Mouse (Mus musculus) megakaryocyte, embryonic 14.5 days (primary cell): Measurements from ENCODE around the gene AU018091. TPM values are rescaled to one million over a fixed set of nuclear protein-coding genes. Genes with fewer than 3 reads are reported as not detected.
"Not testable (repeated sequence)": the region's sequence is repeated elsewhere in the genome, so short reads cannot be mapped to it uniquely, and the experiment has no call there.

Source experiments
- H3K27me3 ChIP-seq: replicated peaks from 2 replicates; pipeline ENCODE3; 2012; ENCODE audit warnings: inconsistent platforms
- H3K36me3 ChIP-seq: replicated peaks from 2 replicates; pipeline ENCODE3; 2012; ENCODE audit warnings: low read length, inconsistent platforms, mixed read lengths
- H3K4me1 ChIP-seq: 2 replicates; pipeline ENCODE4 v1.6.1; 2012; ENCODE audit warnings: inconsistent platforms
- H3K4me3 ChIP-seq: replicated peaks from 2 replicates; pipeline ENCODE3; 2012; ENCODE audit warnings: moderate library complexity, mild to moderate bottlenecking, inconsistent platforms
- H3K9me3 ChIP-seq: 2 replicates; pipeline ENCODE4 v1.6.1; 2012; ENCODE audit warnings: inconsistent platforms
- FLI1 ChIP-seq: IDR thresholded peaks from 2 replicates; pipeline ENCODE4 v1.6.1; 2012; ENCODE audit warnings: low read length, inconsistent platforms, mixed read lengths
- GATA1 ChIP-seq: IDR thresholded peaks from 3 replicates; pipeline ENCODE4 v1.6.1; 2012; ENCODE audit warnings: mixed read lengths, low read length, inconsistent platforms, borderline replicate concordance
- polyA plus RNA-seq: library from polyadenylated mRNA; stranded (reverse); fragments of >175 nt; gene quantifications from 2 replicates; pipeline ENCODE4 v1.2.3, GENCODE M21; 2012; ENCODE audit warnings: low replicate concordance; ENCODE audit not compliant: insufficient read depth

The AU018091 gene
- polyA plus RNA-seq, 1 experiment: not detected

DNA sequence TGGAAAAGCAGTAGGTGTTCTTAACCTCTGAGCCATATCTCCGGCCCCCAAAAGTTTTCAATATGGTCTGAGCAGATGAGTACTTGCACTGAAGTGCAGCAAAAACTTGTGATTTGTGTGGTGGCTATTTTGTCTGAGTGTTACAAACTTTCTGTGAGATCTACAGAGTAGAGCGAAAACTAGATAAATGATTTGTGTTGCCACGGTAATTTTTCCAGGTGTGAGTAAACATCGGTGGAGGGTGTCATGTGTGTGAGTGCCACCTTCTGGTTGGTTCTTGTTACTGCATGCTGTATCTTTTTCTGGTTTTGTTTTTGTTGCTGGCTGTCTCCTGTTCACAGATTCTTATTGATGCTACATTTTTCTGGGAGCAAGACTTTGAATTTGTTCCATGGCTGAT lies 15.4 kb upstream of the AU018091 start:
- H3K4me3 ChIP-seq: no peak overlapping the region
- H3K27me3 ChIP-seq: no peaks in the 10 kb centered on the region
- no peaks in the 10 kb centered on the region for H3K36me3 ChIP-seq
- H3K4me1 ChIP-seq: peaks cover 3% of the 10 kb centered on the region; the same call in 1 of the 2 replicates
- H3K9me3 ChIP-seq: 0 out of 2 replicates have a peak, but pooled peaks cover 3% of the 10 kb centered on the region
- TF ChIP-seq GATA1: no peak
- no peak for TF ChIP-seq FLI1

DNA sequence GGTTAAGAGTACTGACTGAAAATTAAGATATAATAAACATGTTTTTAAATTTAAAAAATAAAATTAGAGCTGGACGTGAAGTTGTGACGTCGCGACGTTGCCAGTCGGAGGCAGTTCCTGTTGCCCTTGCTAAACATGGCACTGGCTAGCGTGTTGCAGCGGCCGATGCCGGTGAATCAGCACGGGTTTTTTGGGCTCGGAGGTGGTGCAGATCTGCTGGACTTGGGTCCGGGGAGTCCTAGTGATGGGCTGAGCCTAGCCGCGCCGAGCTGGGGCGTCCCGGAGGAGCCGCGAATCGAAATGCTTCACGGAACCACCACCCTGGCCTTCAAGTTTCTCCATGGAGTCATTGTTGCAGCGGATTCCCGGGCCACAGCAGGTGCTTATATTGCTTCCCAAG lies 12.0 kb upstream of the AU018091 start:
- not testable (repeated sequence) for H3K9me3 ChIP-seq, H3K27me3 ChIP-seq, H3K4me3 ChIP-seq, H3K4me1 ChIP-seq, H3K36me3 ChIP-seq

DNA sequence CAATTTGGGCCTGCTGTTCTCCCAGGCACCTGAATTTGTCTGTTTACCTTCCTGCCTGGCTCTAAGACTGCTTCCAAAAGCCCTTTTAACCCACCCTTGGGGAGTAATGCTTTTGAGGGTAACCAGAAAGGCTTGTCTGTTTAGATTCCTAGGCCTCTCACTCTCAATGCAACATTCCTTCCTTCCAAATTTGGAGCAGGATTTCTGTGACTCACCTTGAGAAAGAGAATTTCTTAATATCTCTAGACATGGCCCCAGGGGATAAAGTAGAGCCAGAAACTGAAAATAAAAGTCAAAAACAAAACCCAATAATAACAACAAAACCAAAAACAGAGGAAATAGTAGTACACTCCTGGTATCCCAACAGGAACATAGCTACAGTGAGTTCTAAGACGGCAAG lies 707 bp downstream of the AU018091 start:
- TF ChIP-seq FLI1 (no peak), GATA1 (no peak)
- Histone ChIP-seq H3K27me3 (no peaks in the 10 kb centered on the region), H3K36me3 (no peaks in the 10 kb centered on the region), H3K4me3 (no peak overlapping the region), H3K4me1 (no peaks in the 10 kb centered on the region), H3K9me3 (0 out of 2 replicates have a peak, but pooled peaks cover 11% of the 10 kb centered on the region)

DNA sequence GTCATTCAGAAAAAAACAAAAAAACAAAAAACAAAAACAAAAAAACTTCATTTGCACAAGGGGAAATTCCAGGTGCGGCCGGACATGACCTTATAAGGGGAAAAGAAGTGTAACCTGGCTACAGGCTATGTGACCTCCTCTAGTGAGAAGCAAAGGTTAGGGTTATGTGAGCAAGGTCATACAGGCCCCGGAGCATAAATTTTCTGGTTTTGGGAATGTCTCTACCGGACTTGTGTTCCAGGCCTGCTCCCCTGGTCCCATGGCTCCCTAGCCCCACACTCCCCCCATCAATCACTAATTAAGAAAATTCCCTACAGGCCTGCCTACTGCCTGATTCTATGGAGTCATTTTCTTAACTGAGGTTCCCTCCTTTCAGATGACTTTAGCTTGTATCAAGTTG lies 2.7 kb downstream of the AU018091 start:
- no peaks in the 10 kb centered on the region for H3K4me1 ChIP-seq
- no peak for TF ChIP-seq GATA1
- no peak for TF ChIP-seq FLI1
- peaks cover 12% of the 10 kb centered on the region; the same call in 1 of the 2 replicates for H3K9me3 ChIP-seq
- H3K27me3 ChIP-seq: no peaks in the 10 kb centered on the region
- H3K36me3 ChIP-seq: no peaks in the 10 kb centered on the region
- no peak overlapping the region for H3K4me3 ChIP-seq

DNA sequence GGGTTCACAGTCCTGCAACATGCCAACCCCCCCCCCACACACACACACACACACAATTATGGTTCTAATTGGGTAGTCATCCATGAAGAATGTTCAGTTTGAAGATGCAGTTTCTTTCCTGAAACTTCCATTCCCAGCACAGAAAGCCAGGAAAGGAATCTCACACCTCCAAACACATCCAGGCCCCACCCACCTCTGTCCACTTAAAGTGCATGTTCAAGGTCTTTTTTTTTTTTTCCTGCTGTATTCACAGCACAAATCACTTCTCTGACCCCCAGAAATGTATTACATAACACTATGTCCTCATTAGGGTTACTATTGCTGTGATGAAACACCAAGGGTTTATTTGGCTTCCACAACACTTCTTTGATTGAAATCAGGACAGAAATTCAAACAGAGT lies 4.0 kb downstream of the AU018091 start:
- TF ChIP-seq GATA1: no peak
- TF ChIP-seq FLI1: no peak

DNA sequence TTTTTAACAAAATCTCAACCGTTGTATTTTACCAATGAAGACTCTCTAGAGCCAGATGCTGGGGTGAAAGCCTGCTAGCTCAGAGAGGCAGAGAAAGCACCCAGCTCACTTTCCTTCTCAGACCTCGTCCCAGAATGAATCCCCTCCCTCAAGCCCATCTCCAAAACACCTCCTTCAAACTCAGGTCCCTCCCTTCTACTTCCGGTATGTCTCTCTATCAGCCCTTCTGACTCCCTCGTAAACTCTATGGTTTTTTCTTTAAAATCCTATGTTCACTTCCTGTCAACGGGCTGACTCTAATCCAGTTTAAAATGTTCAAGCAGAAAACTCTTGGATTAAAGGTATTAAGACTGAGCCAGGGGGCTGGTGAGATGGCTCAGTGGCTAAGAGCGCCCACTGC lies 4.6 kb downstream of the AU018091 start:
- H3K4me3 ChIP-seq: no peak overlapping the region
- no peak for TF ChIP-seq FLI1
- no peak for TF ChIP-seq GATA1
- H3K4me1 ChIP-seq: no peaks in the 10 kb centered on the region
- H3K27me3 ChIP-seq: no peaks in the 10 kb centered on the region
- H3K9me3 ChIP-seq: peaks cover 15% of the 10 kb centered on the region; the same call in 1 of the 2 replicates
- H3K36me3 ChIP-seq: no peaks in the 10 kb centered on the region

More for the DNA sequence above, 4.0 kb downstream of the AU018091 start:
- H3K9me3 ChIP-seq: peaks cover 12% of the 10 kb centered on the region; the same call in 1 of the 2 replicates
- no peaks in the 10 kb centered on the region for H3K4me1 ChIP-seq
- no peaks in the 10 kb centered on the region for H3K36me3 ChIP-seq
- H3K27me3 ChIP-seq: no peaks in the 10 kb centered on the region
- no peak overlapping the region for H3K4me3 ChIP-seq

DNA sequence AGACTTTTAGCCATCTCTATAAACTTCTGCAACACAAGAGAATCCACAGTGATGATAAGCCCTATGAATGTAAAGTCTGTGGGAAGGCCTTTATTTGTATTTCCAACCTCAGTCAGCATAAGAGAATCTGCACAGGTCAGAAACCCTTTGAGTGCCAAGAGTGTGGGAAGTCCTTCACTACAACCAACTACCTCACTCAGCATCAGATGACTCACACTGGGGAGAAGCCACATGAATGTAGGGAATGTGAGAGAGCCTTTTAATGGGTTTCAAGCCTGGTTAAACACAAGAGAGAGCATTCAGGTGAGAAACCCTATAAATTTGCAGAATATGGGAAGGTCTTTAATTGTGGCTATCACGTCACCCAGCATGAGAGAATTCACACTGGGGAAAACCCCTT lies 18.6 kb downstream of the AU018091 start:
- no peaks in the 10 kb centered on the region for H3K36me3 ChIP-seq
- no peaks in the 10 kb centered on the region for H3K27me3 ChIP-seq
- no peaks in the 10 kb centered on the region for H3K9me3 ChIP-seq
- H3K4me3 ChIP-seq: no peak overlapping the region
- no peaks in the 10 kb centered on the region for H3K4me1 ChIP-seq
- TF ChIP-seq FLI1 (no peak), GATA1 (no peak)

DNA sequence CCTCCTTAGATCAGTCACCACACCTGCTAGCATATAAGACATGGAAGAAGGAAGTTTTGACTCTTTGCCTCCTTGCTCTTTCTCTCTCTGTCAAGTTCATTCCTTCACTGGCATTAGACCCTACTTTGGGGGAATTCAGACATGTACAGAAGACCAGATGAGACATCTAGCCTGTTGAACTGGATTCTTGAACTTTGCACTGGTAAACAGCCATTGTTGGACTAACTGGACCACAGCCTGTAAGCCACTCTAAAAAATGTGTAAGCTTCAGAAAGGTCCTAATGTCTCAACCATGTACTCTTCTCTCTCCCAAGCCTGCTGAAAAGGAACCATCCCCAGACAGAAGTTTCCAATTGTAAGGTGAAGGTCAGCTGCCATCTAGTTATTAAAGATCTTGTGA lies 22.9 kb downstream of the AU018091 start:
- H3K4me3 ChIP-seq: no peak overlapping the region
- H3K27me3 ChIP-seq: no peaks in the 10 kb centered on the region
- TF ChIP-seq GATA1: no peak
- TF ChIP-seq FLI1: no peak
- no peaks in the 10 kb centered on the region for H3K9me3 ChIP-seq
- no peaks in the 10 kb centered on the region for H3K4me1 ChIP-seq
- no peaks in the 10 kb centered on the region for H3K36me3 ChIP-seq

DNA sequence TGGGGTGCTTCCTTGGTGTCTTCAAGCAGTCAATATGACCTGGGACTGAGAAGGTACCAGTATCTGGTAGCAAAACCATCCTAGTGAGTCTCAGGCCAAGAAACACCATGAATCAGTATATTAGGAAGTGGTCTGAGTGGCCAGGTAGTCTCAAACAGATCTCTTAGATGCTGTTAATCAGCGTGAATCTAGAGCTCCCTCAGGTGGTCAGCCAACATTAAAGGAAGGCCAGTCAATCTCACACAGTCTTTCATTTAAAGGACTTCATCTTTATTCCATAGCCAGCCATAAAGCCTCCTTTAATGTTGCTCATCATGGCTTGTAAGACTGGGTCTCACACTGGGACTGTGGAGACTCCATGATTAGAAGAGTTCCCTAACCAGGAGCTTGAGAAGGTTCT lies 25.7 kb downstream of the AU018091 start:
- H3K36me3 ChIP-seq: no peaks in the 10 kb centered on the region
- no peaks in the 10 kb centered on the region for H3K9me3 ChIP-seq

DNA sequence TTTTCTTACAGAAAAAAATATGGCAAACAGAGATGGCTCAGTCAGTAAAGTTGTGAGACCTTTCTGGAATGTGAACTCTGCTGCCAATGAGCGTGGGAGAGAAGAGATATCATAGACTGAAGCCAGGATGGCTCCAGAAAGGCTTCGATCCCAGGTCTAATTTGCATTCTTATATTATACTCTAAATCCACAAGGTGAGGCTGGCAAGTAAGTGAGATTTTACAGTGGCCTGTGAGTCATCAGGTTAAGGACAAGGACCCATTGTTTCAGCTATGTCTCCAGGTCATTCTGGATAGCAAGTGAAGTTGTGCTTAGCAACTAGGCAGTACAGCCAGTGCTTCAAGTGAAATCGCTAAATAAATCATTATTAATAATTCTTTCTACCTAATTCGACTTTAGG lies 33.4 kb downstream of the AU018091 start:
- no peaks in the 10 kb centered on the region for H3K4me1 ChIP-seq
- TF ChIP-seq FLI1 (no peak), GATA1 (no peak)
- H3K4me3 ChIP-seq: no peak overlapping the region
- H3K27me3 ChIP-seq: no peaks in the 10 kb centered on the region
- H3K36me3 ChIP-seq: no peaks in the 10 kb centered on the region
- H3K9me3 ChIP-seq: peaks cover 4% of the 10 kb centered on the region; the same call in 1 of the 2 replicates

More for the DNA sequence above, 25.7 kb downstream of the AU018091 start:
- Histone ChIP-seq H3K4me3 (no peak overlapping the region), H3K27me3 (no peaks in the 10 kb centered on the region), H3K4me1 (no peaks in the 10 kb centered on the region)
- no peak for TF ChIP-seq GATA1
- no peak for TF ChIP-seq FLI1

DNA sequence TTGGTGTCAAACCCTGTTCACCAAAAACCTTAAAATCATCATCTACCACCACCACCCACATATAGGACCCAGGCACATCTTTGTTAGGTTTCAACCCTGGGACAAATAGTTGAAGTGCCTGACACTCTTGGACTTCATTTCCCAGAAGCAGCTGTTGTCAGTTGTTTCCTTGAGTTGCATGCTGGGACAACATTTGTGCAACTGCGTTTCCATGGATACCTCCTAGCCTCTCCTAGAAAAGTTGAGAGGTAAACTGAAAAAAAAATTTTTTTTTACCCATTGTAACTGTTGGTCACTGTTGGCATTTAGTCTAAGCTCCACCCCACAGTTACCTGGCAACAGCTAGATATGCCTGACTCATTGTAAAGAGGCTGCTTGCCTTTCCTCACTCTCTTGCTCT lies 34.3 kb downstream of the AU018091 start:
- TF ChIP-seq GATA1 (no peak), FLI1 (no peak)
- peaks cover 4% of the 10 kb centered on the region; the same call in 1 of the 2 replicates for H3K9me3 ChIP-seq
- no peaks in the 10 kb centered on the region for H3K27me3 ChIP-seq
- H3K36me3 ChIP-seq: no peaks in the 10 kb centered on the region
- no peaks in the 10 kb centered on the region for H3K4me1 ChIP-seq
- no peak overlapping the region for H3K4me3 ChIP-seq
